Mouse (Mus musculus): Measurements from ENCODE around the gene Mpp1.

Gene Mpp1

DNA sequence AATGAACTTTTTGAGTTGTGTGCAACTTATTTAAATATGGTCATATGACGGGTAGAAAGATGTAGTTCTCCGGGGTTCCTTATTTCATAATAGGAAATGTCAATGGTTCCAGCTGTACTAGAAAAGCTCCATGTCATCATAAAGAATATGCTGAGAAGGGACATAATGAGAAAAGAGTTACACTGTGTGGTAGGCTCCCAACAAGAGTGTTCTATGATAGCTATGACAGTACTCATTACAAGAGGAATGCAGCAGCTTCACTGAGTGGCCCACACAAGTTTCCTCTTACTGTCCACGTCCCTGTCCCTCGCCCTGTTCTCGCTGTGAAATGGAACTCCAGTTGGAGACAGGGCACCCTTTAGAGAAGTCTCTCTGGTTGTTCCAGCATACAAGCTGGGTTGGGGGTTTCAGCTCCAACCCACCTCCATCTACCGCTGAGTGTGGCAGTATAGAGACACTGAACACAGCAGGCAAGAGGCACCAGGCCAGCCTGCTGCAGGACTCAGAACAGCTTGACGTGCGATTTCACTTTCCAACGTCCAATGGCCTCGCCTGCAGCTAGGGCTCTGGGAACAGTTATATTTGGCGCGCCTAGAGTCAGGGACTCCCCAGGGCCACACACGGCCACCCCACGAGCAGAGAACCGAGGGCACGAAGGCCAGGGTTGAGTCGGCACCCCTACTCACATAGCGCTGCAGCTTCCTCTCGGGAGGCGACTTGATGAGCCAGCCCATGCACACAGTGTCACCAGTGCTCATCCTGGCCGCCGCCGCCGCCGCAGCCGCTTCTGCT lies 46.6 kb downstream of the Mpp1 start:
- DNase-seq (ENCODE audit: low spot score): no peak

DNA sequence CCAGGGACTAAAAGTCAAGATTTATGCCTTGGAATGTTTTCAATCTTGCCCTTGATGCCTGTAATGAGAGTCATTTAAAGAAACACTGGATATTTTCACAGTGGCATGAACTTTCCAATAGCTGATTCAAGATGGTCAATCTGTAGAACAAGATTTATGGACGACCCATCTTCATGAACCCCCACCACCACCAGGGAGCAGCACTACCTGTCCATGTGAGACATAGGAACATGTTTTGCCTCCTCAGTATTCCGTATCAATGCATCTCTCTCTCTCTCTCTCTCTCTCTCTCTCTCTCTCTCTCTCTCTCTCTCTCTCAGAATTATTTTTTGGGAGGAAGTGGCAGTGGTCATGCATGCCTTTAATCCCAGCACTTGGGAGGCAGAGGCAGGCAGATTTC lies 48.5 kb downstream of the Mpp1 start:
- no peak for DNase-seq (ENCODE audit: low spot score)
